Mouse (Mus musculus) T-cell, adult 2 months (primary cell): ENCODE results near the gene Tnk2.

ENCODE experiments used
- DNase-seq: peaks from one replicate; pipeline ENCODE4 v3.0.0; 2022; ENCODE audit warnings: low spot score

Gene Tnk2

DNA sequence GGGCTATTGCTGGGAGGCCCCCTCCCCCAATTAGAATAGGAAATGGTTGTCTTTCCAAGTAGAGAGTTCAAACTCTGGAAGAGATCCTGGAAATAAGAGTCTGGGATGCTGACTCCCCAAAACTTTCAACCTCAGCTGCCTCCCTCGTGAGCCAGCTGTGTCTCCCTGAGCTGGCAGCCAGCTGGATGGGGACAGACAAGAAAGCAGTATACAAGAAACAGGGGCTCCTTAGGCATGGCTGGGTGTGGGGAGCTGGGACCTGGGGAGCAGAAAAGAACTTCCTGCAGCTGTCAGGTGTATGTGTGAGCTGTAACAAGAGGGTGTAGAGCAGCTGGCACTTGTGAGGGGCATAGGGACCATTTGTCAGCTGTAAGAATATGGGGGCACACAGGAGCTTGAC lies 16.4 kb downstream of the Tnk2 start:
- DNase-seq, result no peak

- no peak for DNase-seq
Measured at GRCm38 (mm10) chr16:32660557-32661321, 17.1 kb downstream of the Tnk2 start.

GRCm38 (mm10) chr16:32661493-32661921 lies 17.8 kb downstream of the Tnk2 start:
- DNase-seq, result no peak

GRCm38 (mm10) chr16:32662372-32662771 lies 18.7 kb downstream of the Tnk2 start:
- DNase-seq, result no peak

- no peak for DNase-seq
Measured at GRCm38 (mm10) chr16:32663231-32663858, 19.7 kb downstream of the Tnk2 start.

GRCm38 (mm10) chr16:32664211-32664610 lies 20.5 kb downstream of the Tnk2 start:
- no peak for DNase-seq

DNA sequence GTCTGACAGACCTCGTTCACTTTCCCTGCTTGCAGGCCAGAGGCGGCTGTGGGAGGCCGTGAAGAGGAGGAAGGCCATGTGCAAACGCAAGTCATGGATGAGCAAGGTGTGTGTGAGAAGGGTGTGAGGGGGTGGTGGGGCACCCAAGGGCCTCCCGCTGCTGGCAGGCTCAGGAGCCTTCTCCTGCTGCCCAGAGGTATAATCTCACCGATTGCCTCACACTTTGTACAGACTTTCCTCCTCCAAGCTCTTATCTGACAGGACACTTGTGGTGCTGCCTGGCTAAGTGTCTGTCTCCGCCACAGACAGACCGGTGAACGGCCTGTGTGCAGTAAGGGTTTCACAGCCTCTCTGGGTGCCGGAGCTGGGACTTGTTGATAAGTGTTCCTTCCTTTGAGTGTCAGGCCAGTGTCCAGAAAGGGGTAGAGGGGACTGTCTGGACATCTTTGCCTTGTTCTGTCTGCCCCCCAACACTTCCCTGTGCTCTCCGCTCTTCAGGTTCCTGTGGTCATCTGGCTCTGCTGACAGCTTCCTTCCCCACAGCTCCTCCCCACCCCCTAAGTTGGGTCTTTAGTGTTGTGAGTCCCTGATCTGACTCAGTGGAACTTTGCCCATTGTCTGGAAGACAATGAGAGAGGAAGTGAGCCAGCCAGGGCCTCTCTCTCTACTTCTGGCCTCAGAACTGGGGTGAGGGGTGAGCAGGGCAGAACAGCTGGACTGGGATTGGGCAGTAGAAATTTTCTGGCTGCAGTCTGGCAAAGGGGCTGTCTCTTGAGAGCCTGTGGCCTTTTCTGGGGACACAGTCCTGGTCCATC lies 22.4 kb downstream of the Tnk2 start:
- no peak for DNase-seq

DNA sequence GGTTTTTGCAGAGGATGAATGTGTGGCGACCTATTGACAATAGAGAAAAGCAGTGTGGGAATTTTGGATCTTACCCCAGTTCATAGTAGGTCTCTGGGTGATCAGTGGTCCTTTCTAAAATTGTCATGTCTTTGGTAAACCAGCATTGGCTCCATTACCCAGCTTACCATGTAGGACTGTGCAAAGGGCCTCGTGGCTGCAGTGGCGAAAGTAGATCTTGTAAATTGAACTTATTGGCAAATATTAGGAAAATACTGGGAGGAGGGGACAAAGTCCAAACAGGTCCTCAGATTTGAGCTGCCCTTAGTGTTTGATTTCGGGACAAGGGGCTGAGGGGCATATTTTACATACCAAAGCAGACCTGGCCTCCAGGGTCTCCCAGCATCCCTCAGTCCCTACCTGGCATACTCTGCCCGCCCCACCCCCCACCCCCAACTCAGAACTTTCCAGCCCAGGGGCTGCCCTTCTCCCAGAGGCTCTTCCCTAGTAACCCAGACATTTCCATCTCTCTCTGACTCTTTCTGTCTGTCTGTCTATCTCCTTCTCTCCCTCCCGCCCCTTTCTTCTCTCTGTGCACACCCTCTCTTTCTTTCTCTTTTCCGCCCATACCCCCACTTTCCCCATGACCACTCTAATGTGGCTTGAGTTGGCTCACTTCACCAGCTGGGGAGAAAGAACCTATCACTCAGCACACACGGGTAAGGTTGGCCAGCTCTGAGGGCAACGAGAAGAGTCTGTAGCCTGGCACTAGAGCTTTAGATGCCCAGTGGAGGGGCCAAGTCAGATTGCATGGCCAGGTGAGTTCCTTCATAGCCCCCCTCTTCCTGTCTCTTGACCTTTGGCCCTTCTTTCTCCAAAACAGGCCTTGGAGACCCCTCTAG lies 23.2 kb downstream of the Tnk2 start:
- DNase-seq, result no peak

DNA sequence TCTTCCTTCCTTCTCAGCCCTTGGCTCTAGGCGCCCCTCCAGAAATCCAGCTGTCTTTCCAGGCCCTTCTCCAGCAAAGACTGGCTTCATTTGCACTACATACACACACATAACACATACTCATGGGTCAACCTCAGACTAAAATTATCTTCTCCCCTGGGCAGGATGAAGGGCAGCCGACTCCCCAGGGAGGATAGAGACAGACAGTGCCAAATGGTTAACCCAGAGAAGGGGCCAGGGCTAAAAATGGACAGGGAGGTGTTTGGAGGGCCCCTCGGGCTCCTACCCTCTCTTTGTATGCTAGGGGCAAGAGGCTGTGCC lies 23.8 kb downstream of the Tnk2 start:
- DNase-seq, result no peak

- DNase-seq, result no peak
Measured at GRCm38 (mm10) chr16:32668030-32668429, 24.4 kb downstream of the Tnk2 start.

- DNase-seq, result peak; percentile 59
Measured at GRCm38 (mm10) chr16:32668472-32668871, 24.8 kb downstream of the Tnk2 start.

- DNase-seq, result no peak
Measured at GRCm38 (mm10) chr16:32669243-32669642, 25.6 kb downstream of the Tnk2 start.

- no peak for DNase-seq
Measured at GRCm38 (mm10) chr16:32670354-32671124, 26.9 kb downstream of the Tnk2 start.

GRCm38 (mm10) chr16:32671206-32671887 lies 27.7 kb downstream of the Tnk2 start:
- DNase-seq, result no peak

DNA sequence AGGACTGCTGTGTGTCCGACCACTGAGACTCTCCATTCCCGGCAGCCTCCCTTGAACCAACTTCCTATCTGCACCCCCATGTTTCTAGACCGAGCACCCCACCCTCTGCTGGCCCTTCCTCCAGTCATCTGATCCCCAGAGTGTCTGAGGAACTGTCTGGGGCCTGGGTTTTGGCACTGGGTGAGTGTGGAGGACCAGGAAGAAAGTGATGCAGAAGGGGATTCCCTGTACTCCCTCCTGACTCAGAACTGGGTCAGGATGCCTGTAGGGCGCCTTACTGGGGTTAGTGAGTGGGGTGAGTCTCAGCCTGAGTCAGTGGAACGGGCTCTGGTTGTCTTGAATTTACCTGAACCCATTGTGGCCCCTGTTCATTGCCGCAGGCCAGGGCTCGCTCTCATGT lies 28.6 kb downstream of the Tnk2 start:
- no peak for DNase-seq

GRCm38 (mm10) chr16:32672861-32673560 lies 29.3 kb downstream of the Tnk2 start:
- DNase-seq, result no peak

- DNase-seq, result no peak
Measured at GRCm38 (mm10) chr16:32674121-32674740, 30.6 kb downstream of the Tnk2 start.

DNA sequence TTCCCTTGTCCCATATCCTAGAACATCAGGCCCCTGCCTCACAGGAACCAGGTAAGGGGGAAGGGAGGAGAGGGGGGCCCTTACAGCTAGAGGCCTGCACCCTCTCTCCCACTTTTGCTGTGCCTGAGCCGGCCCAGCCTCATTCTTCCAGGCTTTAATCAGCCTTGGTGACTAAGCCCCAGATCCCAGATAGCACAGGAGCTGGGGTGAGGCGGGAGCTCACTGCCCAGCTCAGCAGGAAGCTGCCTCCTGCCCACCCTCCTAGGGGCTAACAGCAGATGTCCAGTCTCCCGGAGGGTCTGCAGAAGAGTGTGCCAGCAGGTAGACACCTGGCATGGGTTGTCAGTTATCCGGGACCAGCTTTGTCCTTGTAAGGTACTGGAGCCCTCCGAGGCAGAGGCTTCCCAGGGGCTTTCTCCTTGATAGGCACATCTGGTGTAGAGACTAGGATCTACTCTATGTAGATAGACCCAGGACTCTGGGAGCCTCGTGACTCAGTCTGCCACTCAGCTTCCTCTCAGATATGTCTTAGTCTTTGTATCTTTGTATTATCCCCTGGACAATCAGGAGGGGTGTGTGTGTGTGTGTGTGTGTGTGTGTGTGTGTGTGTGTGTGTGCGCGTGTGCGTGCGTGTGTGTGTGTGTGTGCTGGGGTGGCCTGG lies 33.5 kb downstream of the Tnk2 start:
- DNase-seq, result no peak

GRCm38 (mm10) chr16:32677903-32678302 lies 34.2 kb downstream of the Tnk2 start:
- DNase-seq, result no peak
